Mouse (Mus musculus) gastrocnemius, adult 2 months (tissue): ENCODE results near the gene Nop14. TPM values are rescaled to one million over a fixed set of nuclear protein-coding genes. Genes with fewer than 3 reads are reported as not detected.

Experiments
- DNase-seq: peaks from one replicate; pipeline ENCODE4 v3.0.0; 2022
- H3K27ac ChIP-seq: fragments of 200-600 bp; 2 replicates; pipeline ENCODE4 v1.8.1; 2022; ENCODE audit warnings: mild to moderate bottlenecking
- H3K4me3 ChIP-seq: fragments of 200-600 bp; 2 replicates; pipeline ENCODE4 v1.8.1; 2022; ENCODE audit warnings: mild to moderate bottlenecking, moderate library complexity
- CTCF ChIP-seq: fragments of 200-600 bp; IDR thresholded peaks from 2 replicates; pipeline ENCODE4 v1.8.1; 2022; ENCODE audit warnings: antibody characterized with exemption, mild to moderate bottlenecking, moderate library complexity
- intact Hi-C: fragments of 180-260 bp; cut with DNase I; formaldehyde crosslinking; loops from one replicate; pipeline ENCODE4 v1.15.1; 2025
- long read RNA-seq, 2 experiments: library from polyadenylated mRNA; stranded (forward); transcript quantifications; one replicate each; pipeline ENCODE4 v2.0.0; 2021
- total RNA-seq, 2 experiments: library from RNA; stranded (reverse); gene quantifications; 2 replicates each; pipeline ENCODE4 v1.2.3; 2021

The Nop14 gene
- 10 to 100 TPM; 14.6 to 15.2 TPM for total RNA-seq
- long read RNA-seq, experiment 1, transcript Nop14-201 (18 exons, 2,702 nt) = major isoform, 15 of 19 reads
- long read RNA-seq, experiment 1, partial matches to known transcripts = 2 of 19 reads
- long read RNA-seq, experiment 1, other reads (novel, unspliced or antisense) = 2 of 19 reads
- long read RNA-seq, experiment 2, transcript Nop14-201 (18 exons, 2,702 nt) = major isoform, 30 of 35 reads
- long read RNA-seq, experiment 2, partial matches to known transcripts = 2 of 35 reads
- long read RNA-seq, experiment 2, other reads (novel, unspliced or antisense) = 3 of 35 reads

GRCm38 (mm10) chr5:34659686-34660590 is at the start of gene Nop14, which contains the start of gene Grk4:
TSS of gene Nop14 (minus strand) at chr5:34660148.
TSS of gene Grk4 (plus strand) at chr5:34660379.
- intact Hi-C loops = loop anchor here (2.0 kb wide), 1 partner anchor 101 kb away; the partner anchor contains the start of gene Htt
- peak; percentile 99 for DNase-seq
- peak within 1 kb of the TSS; percentile 92 for H3K27ac ChIP-seq
- peak; percentile 99; the same call in 1 of the 2 replicates for TF ChIP-seq CTCF
- peak within 1 kb of the TSS; percentile 92 for H3K4me3 ChIP-seq

GRCm38 (mm10) chr5:34708436-34708835 is 48.5 kb upstream of the Nop14 start:
- intact Hi-C loops = no loop called here
- TF ChIP-seq CTCF = no peak
- no peak for DNase-seq
- H3K4me3 ChIP-seq = no peak overlapping the region
- no peak overlapping the region for H3K27ac ChIP-seq

- no peak for TF ChIP-seq CTCF
- intact Hi-C loops = no loop called here
Observed at GRCm38 (mm10) chr5:34695521-34695920, 35.6 kb upstream of the Nop14 start.

DNA sequence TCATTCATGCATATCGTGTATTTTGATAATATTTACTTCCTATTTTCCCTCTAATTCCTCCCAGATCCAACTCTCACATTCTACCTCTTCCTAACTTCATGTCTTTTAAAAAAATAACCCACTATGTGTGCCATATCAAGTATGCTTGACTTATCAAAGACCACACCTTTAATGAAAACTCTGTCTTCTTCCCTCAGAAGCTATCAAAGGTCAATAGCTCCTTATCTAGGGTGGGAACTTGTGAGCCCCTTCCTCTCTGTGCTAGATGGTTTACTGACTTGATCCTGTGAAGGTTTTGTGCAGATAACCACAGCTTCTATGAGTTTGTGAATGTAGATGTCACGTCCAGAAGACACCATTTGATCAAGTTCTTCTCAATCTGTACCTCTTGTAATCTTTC is 32.8 kb upstream of the Nop14 start:
- H3K27ac ChIP-seq = no peak overlapping the region
- intact Hi-C loops = no loop called here
- no peak for DNase-seq

More at GRCm38 (mm10) chr5:34695521-34695920, 35.6 kb upstream of the Nop14 start:
- Histone ChIP-seq H3K27ac (no peak overlapping the region), H3K4me3 (no peak overlapping the region)
- DNase-seq = no peak

GRCm38 (mm10) chr5:34689868-34690267 is 29.9 kb upstream of the Nop14 start:
- intact Hi-C loops = no loop called here
- no peak overlapping the region for H3K27ac ChIP-seq
- no peak for TF ChIP-seq CTCF
- no peak for DNase-seq
- H3K4me3 ChIP-seq = no peak overlapping the region

More for the DNA sequence above, 32.8 kb upstream of the Nop14 start:
- TF ChIP-seq CTCF = no peak
- H3K4me3 ChIP-seq = no peak overlapping the region

DNA sequence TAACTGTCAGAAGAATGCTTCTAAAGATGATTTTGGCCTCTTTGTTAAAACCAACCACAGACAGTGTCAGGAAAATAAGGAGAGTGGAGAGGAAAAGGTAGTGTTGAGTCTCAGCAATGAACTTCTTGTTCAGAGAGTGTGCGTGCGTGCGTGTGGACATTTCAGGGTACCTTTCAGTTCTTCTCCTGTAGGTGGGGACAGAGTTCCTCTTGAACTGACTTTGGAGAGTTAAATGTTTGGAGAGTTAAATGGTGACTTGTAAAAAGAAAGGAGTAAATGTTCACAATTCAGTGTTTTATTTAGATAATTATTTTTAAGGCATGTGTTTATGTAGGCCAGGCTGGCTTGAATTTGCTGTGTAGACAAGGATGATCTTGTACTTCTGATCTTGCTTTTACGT is 10.3 kb upstream of the Nop14 start:
- DNase-seq = no peak
- H3K4me3 ChIP-seq = no peak overlapping the region
- no peak overlapping the region for H3K27ac ChIP-seq
- peak; percentile 3; the same call in 1 of the 2 replicates for TF ChIP-seq CTCF
- intact Hi-C loops = no loop called here

- H3K4me3 ChIP-seq = no peak overlapping the region
- intact Hi-C loops = no loop called here
- peak; percentile 34 for TF ChIP-seq CTCF
- H3K27ac ChIP-seq = no peak overlapping the region
- no peak for DNase-seq
Observed at GRCm38 (mm10) chr5:34669493-34669892, 9.5 kb upstream of the Nop14 start.

DNA sequence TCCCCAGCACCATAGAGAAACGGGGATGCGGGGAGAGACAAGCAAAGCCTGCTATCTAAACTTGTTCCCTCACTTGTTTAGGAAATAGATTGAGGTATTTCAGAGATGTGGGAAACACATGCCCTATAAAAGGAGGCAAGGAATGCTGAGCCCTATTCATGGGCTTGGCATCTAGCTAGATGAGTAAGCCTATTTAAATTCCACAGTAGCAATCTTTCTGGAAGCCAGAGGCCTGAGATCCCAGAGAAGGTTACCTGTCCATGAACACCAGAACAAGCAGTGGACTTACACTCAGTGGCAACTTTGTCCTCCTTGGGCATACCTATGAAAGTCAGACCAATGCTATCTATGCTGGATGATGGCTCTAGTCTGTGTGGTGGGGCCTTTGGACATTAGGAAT is 3.3 kb upstream of the Nop14 start:
- TF ChIP-seq CTCF = no peak
- Histone ChIP-seq H3K4me3 (no peak overlapping the region), H3K27ac (no peak overlapping the region)
- intact Hi-C loops = no loop called here
- no peak for DNase-seq

- no peak for TF ChIP-seq CTCF
- intact Hi-C loops = loop anchor here (2.0 kb wide), 1 partner anchor 99 kb away; the partner anchor contains the start of gene Htt
- H3K4me3 ChIP-seq = no peak overlapping the region
- no peak for DNase-seq
- H3K27ac ChIP-seq = no peak overlapping the region
Observed at GRCm38 (mm10) chr5:34661909-34662308, 2.0 kb upstream of the Nop14 start.

GRCm38 (mm10) chr5:34660591-34661130 is 713 bp upstream of the Nop14 start:
- DNase-seq = no peak
- Histone ChIP-seq H3K27ac (peak overlapping the region; percentile 92), H3K4me3 (peak overlapping the region; percentile 92)
- TF ChIP-seq CTCF = no peak
- intact Hi-C loops = loop anchor here (2.0 kb wide), 1 partner anchor 100 kb away; the partner anchor contains the start of gene Htt

DNA sequence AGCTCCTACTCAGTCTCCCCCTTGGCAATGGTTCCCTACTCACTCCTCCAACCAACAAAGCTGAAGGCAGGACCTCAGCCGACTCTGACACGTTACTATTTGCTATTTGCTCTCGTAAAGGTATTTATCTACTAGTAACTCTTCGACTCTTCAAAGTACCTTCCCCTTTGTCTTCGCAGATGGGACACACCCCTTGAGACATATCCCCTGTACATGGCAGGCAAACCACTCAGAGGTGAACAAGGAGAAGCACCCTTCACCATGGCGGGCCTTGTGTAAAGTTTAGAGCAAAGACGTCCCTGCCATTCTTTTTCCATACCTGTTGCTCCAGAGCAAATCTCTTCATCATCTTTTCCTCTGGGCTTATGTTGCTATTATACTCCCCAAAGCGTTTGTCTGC is 2.4 kb downstream of the Nop14 start:
- no peak for TF ChIP-seq CTCF
- Histone ChIP-seq H3K27ac (no peak overlapping the region), H3K4me3 (no peak overlapping the region)
- intact Hi-C loops = no loop called here
- no peak for DNase-seq

GRCm38 (mm10) chr5:34654881-34655280 is 5.1 kb downstream of the Nop14 start:
- Histone ChIP-seq H3K27ac (no peak overlapping the region), H3K4me3 (no peak overlapping the region)
- no peak for DNase-seq
- intact Hi-C loops = no loop called here
- no peak for TF ChIP-seq CTCF

DNA sequence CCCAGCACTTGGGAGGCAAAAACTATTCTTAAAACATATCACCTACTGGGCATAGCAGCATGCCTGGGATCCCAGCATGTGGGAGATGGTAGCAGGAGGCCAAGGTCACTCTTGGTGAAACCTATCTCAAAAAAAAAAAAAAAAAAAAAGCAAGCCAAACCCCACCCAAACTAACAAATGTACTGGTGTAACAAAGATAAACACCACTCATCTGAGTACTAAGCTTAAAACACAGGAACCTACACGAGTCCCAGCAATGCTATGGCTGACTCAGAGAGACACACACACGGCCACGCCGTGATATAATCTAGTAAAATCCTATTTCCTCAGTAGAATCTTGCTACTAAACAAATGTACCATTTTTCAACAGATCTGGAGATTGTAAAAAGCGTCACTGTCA is 7.0 kb downstream of the Nop14 start:
- intact Hi-C loops = no loop called here
- TF ChIP-seq CTCF = no peak
- no peak overlapping the region for H3K27ac ChIP-seq
- DNase-seq = no peak
- no peak overlapping the region for H3K4me3 ChIP-seq
